Mouse (Mus musculus) kidney, postnatal 25 days (tissue): Measurements from ENCODE around the gene Gm20521.
"Not testable (repeated sequence)": the region's sequence is repeated elsewhere in the genome, so short reads cannot be mapped to it uniquely, and the experiment has no call there.

Experiments
- DNase-seq, 2 experiments: peaks; one replicate each; pipeline ENCODE4 v3.0.0; 2021; ENCODE audit warnings: mixed read lengths in 2 of 2

Gm20521 gene

DNA sequence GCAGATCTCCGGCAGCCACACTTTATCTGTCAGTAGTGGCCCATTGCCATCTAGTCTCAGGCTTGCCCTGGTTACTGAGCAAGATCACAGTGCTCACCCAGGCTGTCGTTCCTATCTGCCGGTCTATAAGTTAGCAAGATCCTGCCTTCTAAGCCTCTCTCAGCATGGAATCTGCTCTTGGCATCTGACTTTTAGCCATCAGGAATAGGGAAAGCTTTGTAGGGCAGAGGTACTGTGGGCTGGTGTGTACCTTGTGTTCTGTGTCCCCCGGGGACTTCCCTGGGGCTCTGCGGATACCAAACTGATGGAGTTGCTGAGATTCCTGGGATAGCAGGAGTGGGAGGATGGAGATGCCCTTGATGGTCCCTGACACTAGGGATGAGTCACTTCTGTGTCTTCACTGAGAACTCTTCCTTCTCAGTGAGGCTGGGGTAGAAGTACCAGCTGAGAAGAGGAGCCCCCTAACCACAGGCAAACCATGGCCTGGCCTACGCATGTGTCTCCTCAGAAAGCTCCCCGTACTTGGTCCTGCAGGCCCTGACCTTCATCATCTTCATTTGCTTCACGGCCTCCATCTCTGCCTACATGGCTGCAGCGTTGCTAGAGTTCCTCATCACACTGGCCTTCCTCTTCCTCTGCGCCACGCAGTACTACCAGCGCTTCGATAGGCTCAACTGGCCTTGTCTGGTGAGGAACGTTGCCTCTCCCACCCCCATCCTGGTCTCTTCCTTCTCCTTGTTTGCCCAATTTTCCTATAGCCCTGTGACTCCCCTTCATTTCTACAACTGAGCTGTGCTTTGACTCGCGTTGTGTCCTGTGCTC lies 54.3 kb downstream of the Gm20521 start:
- no peak for DNase-seq

DNA sequence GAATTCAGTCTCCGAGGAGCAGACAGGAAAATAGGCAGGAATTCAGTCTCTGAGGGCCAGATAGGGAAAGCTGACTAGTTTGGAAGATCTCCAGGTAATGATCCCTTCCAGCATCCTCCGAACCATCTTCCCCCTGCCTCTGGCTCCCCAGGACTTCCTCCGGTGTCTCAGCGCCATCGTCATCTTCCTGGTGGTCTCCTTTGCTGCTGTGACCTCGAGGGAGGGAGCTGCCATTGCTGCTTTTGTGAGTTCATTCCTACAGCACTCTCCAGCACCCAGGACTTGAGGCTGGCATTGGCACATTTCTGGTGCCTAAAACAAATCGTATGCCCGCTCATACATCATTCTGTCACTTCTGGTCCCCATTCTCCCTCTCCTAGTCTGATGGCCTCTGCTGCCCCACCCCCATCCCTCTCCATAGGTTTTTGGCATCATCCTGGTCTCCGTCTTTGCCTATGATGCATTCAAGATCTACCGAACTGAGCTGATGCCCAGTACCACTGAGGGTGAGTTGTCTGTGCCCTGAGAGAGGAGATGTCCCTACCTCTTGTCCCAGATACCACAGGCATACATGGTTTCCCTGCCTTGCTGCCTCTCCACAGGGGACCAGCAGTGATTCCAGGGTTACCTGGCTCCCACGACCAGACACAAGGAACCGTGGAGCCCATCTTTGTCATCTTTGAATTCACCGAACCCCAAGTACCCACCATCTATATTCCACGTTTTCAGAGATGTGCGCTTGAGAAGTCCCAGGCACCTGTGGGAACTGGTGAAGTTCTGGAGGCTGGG lies 55.4 kb downstream of the Gm20521 start:
- no peak for DNase-seq

DNA sequence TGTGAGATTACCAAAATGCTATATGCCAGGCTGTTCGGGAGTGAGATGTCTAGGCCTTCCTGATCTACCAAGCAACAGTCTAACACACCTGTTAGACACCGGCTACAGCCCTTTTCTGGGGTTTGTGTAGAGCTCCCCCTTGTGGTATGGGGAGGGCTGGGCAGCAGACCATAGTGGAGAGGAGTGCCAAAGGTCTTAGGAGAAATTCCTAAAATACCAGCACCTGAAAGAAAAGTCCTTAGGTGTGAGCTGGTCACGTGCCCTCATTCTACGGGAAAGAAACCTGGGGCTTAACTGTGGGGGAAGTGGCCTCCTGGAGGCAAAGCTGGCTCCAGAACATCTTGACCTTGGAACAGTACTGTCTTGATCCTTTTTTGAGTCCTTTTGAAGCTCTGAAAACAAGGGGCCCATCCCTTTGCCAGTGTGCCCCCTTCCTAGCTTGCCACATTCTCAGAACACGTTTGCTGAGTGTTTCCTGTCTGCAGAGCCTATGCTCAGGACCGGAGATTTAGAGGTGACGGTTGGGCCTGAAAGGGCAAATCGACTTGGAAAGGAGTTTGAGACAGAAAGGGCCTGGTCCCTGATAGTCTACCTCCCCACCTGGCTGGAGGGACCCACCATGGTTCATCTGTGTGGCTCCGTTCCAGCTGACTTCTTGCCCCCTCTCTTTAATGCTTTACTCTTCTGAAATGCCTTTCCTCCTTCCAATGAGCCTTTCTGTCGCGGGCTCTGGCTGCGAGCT lies 56.4 kb downstream of the Gm20521 start:
- DNase-seq: peak; percentile 80 to 85

- peak; percentile 18 to 46 for DNase-seq
Observed at GRCm38 (mm10) chr14:54940176-54940530, 56.9 kb downstream of the Gm20521 start.

GRCm38 (mm10) chr14:54941024-54941978 lies 58.1 kb downstream of the Gm20521 start:
- DNase-seq: peak; percentile 62 to 77

DNA sequence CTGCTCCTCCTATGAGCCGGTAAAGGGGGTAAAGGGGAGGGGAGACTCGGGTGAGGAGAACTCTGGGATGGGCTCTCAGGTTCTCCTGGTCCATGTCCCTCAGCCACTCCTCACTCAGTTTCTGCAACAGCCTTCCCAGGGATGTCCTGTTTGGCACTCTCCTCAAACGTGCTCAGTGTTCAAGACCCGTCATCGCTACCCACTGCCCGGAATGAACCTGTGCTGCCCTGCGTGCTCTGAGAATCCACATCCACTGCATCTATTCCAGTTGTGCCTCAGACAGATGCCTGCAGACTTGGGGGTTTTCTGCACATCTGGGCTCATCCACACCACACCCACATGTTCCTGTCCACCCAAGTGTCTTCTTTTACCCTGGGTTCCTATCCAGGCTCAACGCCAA lies 59.2 kb downstream of the Gm20521 start:
- DNase-seq: no peak

- no peak for DNase-seq
Observed at GRCm38 (mm10) chr14:54943971-54944370, 60.7 kb downstream of the Gm20521 start.

GRCm38 (mm10) chr14:54944939-54945338 lies 61.7 kb downstream of the Gm20521 start:
- DNase-seq: no peak

DNA sequence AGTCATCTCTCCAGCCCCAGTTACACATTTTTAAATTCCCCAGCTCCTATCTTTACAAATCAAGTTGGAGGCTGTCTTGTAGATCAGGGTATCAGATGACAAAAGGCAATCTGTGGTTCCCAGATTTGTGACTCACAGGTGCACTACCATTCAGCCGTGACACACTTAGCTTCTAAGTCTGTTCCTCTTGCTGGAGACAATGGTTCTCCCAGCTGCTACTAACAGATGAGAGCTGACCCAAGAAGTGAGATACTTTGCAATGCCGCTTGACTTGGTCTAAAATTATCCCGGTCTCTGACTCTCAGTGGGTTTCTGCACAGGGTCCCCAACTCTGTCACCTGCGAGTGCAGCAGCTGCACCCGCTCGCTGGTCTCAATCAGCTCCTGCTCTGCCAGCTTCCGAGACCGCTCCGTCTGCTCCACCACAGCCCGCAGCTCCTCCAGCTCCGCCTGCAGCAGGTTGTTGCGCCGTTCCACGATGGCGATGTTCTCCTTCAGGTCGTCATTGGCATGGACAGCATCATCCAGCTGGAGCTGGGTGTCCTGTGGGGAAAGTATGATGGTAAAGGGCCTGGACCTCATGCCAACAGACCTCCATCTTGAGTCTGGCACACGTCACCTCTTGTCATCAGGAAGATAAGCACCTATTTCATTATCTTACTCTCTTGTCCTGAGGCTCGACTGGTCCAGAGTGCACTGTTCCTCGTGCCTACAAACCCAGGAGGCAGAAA lies 62.9 kb downstream of the Gm20521 start:
- DNase-seq: no peak

- DNase-seq: not testable (repeated sequence)
Observed at GRCm38 (mm10) chr14:54947008-54947407, 63.8 kb downstream of the Gm20521 start.
